Mouse (Mus musculus) testis, adult 2 months (tissue): ENCODE data around the gene Gm5294. TPM values are rescaled to one million over a fixed set of nuclear protein-coding genes. Genes with fewer than 3 reads are reported as not detected.
A peak's percentile ranks its signal among the peaks of the same experiment; 100 is the strongest.

ENCODE experiments used
- H3K27ac ChIP-seq: fragments of 200-500 bp; 2 replicates; pipeline ENCODE4 v1.5.1; 2012; ENCODE audit warnings: low read depth, low read length; ENCODE audit not compliant: control insufficient read depth, insufficient read depth
- H3K27me3 ChIP-seq: fragments of 200-500 bp; 2 replicates; pipeline ENCODE4 v1.6.1; 2012; ENCODE audit warnings: mild to moderate bottlenecking, low read length, moderate library complexity; ENCODE audit not compliant: control insufficient read depth, insufficient read depth
- H3K36me3 ChIP-seq: fragments of 200-500 bp; 2 replicates; pipeline ENCODE4 v1.6.1; 2012; ENCODE audit warnings: mild to moderate bottlenecking, low read length; ENCODE audit not compliant: control insufficient read depth, insufficient read depth
- H3K4me1 ChIP-seq: fragments of 200-500 bp; 2 replicates; pipeline ENCODE4 v1.6.1; 2012; ENCODE audit warnings: low read length; ENCODE audit not compliant: control insufficient read depth, insufficient read depth
- H3K4me3 ChIP-seq: fragments of 200-500 bp; 2 replicates; pipeline ENCODE4 v1.5.1; 2012; ENCODE audit warnings: low read depth, mild to moderate bottlenecking, low read length, moderate library complexity, mixed read lengths; ENCODE audit not compliant: control insufficient read depth
- CTCF ChIP-seq: fragments of 200-500 bp; IDR thresholded peaks from 2 replicates; pipeline ENCODE4 v1.5.1; 2012; ENCODE audit warnings: low read depth, mild to moderate bottlenecking, inconsistent platforms, low read length, moderate library complexity; ENCODE audit not compliant: control insufficient read depth, insufficient read depth, insufficient replicate concordance
- POLR2A ChIP-seq: fragments of 200-500 bp; IDR thresholded peaks from 2 replicates; pipeline ENCODE4 v1.6.1; 2012; ENCODE audit warnings: low read depth, mild to moderate bottlenecking, inconsistent platforms, low read length, moderate library complexity; ENCODE audit not compliant: control insufficient read depth
- polyA plus RNA-seq: library from polyadenylated mRNA; depleted of rRNA; stranded (reverse); fragments of >200 nt; gene quantifications from 2 replicates; pipeline ENCODE4 v1.2.3, GENCODE M21; 2012; rRNA removed

The Gm5294 gene
- polyA plus RNA-seq: 2.3 and 4.2 TPM in 2 replicates

- peaks cover 10% of the 10 kb centered on the region for H3K4me1 ChIP-seq
- H3K27ac ChIP-seq: no peak within 1 kb of the TSS
- no peak for TF ChIP-seq POLR2A
- TF ChIP-seq CTCF: no peak
- no peaks in the 10 kb centered on the region for H3K36me3 ChIP-seq
- peak within 1 kb of the TSS; percentile 48 for H3K4me3 ChIP-seq
- H3K27me3 ChIP-seq: no peaks in the 10 kb centered on the region
Measured at GRCm38 (mm10) chr5:138819780-138820179, at the start of gene Gm5294. TSS of gene Gm5294 (plus strand) at chr5:138820080.

DNA sequence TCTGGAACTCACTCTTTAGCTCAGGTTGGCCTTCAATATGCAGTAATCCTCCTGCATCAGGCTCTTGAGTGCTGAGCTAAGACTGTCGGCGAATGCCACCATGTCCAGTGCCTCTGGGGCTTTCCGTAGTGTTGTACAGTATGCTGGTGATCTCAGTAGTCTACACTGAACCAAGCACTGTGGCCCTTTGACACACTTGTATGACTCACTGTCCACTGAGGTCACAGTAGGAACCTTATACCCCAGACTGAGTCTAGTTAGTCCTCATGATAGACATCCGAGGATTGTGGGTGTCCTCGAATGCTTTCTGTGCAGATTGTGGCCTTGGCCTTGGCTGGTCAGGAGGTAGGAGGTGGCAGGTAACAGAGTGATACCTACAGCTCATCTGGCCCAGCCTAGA is 44.8 kb upstream of the Gm5294 start:
- no peak overlapping the region for H3K4me3 ChIP-seq
- no peak overlapping the region for H3K27ac ChIP-seq
- no peaks in the 10 kb centered on the region; the same call in none of the 2 replicates for H3K4me1 ChIP-seq
- TF ChIP-seq POLR2A: no peak
- TF ChIP-seq CTCF: no peak
- H3K36me3 ChIP-seq: no peaks in the 10 kb centered on the region
- no peaks in the 10 kb centered on the region for H3K27me3 ChIP-seq

DNA sequence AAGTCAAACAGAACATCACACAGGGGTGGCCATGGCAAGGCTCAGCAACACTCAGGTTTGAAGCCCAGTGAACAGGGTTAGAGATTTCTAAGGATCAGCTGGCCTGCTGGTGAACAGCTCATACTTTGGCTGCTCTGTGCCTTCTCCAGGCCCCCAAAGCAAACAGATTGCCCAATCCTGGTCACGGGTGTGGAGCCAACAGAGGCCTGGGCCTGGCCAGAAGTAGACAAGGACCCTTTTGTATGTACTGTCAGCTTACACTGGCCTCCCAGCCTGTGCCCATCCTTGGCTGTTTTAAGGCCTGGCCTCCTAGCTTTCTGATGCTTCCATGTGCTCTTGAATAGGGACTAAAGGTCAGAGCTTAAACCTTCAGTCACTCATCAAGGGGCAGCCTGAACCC is 43.5 kb upstream of the Gm5294 start:
- Histone ChIP-seq H3K27me3 (no peaks in the 10 kb centered on the region), H3K27ac (no peak overlapping the region), H3K4me1 (no peaks in the 10 kb centered on the region; the same call in none of the 2 replicates), H3K36me3 (no peaks in the 10 kb centered on the region), H3K4me3 (no peak overlapping the region)
- TF ChIP-seq POLR2A (no peak), CTCF (no peak)

DNA sequence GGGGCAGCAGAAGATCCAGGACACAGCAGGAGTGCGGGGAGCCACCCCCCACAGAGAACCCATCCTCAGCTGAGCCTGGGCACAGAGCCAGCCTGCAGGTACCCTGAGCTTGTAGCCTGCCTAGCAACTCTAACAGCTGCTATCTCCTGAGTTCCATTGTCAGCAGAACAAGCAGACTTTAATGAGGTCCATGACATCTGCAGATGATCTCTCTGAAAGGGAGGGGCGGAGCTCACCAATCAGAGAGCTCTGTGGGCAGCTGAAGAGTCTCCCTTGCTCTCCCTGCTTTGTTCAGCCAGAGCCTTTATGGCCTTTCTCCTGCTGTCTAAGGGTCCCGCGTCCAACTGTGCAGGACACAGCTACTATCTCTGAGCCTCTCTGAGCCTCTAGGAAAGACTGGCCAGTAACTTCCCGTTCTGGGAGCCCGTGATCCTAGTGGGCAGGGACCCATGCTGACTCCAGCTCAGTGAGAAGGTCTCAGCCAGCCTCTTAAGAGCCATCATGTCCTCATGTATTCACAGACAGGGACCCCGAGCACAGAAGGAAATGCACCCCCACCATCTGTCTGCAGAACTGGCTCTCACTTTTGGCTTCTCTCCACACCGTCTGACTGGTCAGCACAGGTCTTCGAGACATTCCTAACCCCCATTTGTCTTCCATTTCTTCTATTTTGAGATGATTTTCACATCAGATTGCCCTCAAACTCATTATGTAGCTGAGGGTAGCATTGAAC is 41.0 kb upstream of the Gm5294 start:
- H3K4me3 ChIP-seq: no peak overlapping the region
- TF ChIP-seq POLR2A (no peak), CTCF (no peak)
- H3K27ac ChIP-seq: no peak overlapping the region
- no peaks in the 10 kb centered on the region; the same call in none of the 2 replicates for H3K4me1 ChIP-seq
- H3K36me3 ChIP-seq: no peaks in the 10 kb centered on the region
- H3K27me3 ChIP-seq: no peaks in the 10 kb centered on the region

DNA sequence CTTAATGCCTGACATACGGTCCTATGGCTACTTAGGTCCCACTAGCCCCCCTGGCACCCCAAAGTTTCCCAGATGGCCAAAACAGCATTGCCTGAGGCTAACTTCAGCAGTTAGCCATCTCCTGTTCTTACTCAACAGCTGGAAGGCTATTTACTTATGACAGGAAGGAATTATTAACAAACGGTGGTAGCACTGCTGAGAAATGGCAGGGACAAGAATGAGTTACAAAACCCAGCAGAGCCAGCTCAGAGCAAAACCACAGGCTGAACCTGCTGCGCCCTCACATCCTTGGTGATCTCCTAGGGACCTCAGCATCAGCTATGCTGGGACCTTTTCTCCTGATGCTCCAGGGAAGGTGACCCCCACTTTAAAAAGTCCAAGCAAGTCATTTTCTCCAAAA is 40.2 kb upstream of the Gm5294 start:
- Histone ChIP-seq H3K36me3 (no peaks in the 10 kb centered on the region), H3K4me1 (no peaks in the 10 kb centered on the region; the same call in none of the 2 replicates), H3K27ac (no peak overlapping the region), H3K27me3 (no peaks in the 10 kb centered on the region), H3K4me3 (no peak overlapping the region)
- TF ChIP-seq POLR2A (no peak), CTCF (no peak)

GRCm38 (mm10) chr5:138782697-138783096 is 37.2 kb upstream of the Gm5294 start:
- Histone ChIP-seq H3K27me3 (no peaks in the 10 kb centered on the region), H3K4me3 (no peak overlapping the region), H3K36me3 (no peaks in the 10 kb centered on the region), H3K4me1 (no peaks in the 10 kb centered on the region; the same call in none of the 2 replicates), H3K27ac (no peak overlapping the region)
- TF ChIP-seq POLR2A: no peak
- TF ChIP-seq CTCF: no peak

DNA sequence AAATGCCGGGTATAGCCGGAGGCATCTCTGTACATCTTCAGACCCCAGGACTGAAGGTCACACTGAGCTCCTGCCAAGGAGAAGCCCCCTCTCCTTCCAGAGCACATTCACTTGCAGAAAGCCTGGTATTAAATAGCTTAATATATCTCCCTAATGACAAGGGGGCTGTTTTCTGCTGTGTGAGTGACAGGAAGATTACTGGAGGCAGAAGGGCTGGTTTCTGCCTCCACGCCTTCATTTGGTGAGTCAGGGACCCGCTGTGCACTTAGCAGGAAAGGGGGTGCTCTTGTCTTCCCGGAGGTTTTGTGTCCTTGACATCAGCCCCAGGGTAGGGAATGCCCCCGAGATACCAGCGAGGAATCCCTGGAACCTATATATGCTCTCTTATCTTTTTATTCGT is 36.7 kb upstream of the Gm5294 start:
- Histone ChIP-seq H3K27me3 (no peaks in the 10 kb centered on the region), H3K36me3 (no peaks in the 10 kb centered on the region), H3K27ac (no peak overlapping the region), H3K4me1 (no peaks in the 10 kb centered on the region; the same call in none of the 2 replicates), H3K4me3 (no peak overlapping the region)
- no peak for TF ChIP-seq CTCF
- TF ChIP-seq POLR2A: no peak
